Mouse (Mus musculus) spleen, adult 2 months (tissue): ENCODE results near the gene Zkscan6.

ENCODE experiments used
- CTCF ChIP-seq: fragments of 200-500 bp; IDR thresholded peaks from 2 replicates; pipeline ENCODE4 v1.5.1; 2011; ENCODE audit warnings: mild to moderate bottlenecking, inconsistent platforms; ENCODE audit not compliant: insufficient read depth, insufficient read length, insufficient replicate concordance; ENCODE audit errors: extremely low read depth
- POLR2A ChIP-seq: fragments of 200-500 bp; IDR thresholded peaks from 2 replicates; pipeline ENCODE4 v1.6.1; 2011; ENCODE audit warnings: low read depth, low read length, inconsistent platforms

DNA sequence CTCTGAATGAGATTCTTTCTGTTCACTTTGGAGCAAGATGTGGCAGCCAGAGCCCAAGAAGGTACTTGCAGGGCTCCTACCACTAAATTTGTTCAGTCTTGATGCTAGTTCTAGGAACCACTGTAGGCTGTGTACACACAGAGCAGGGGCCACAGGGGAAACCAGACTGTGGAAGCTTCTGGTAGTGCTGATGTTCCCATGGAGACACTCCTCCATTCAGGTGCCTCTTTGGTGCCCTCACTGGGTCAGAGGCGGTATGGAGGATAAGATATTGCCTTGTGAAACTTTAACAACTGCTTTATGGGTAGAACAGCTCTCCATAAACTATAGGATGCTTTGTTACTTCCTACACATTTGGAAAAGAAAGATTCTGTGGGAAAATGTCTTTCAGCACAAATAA lies 45.1 kb downstream of the Zkscan6 start:
- no peak for TF ChIP-seq POLR2A
- no peak for TF ChIP-seq CTCF
